Mouse (Mus musculus) midbrain, embryonic 11.5 days (tissue): Measurements from ENCODE around the gene Map3k4. TPM values are rescaled to one million over a fixed set of nuclear protein-coding genes. Genes with fewer than 3 reads are reported as not detected.

ENCODE experiments used
- ATAC-seq: fragments of 200-750 bp; cut with Nextera tagmentation; 2 replicates; pipeline ENCODE4 v1.8.0; 2017; ENCODE audit warnings: moderate TSS enrichment, moderate library complexity; ENCODE audit not compliant: low FRiP score
- DNase-seq: peaks from one replicate; pipeline ENCODE4 v3.0.0; 2015; ENCODE audit warnings: low spot score; ENCODE audit errors: missing footprints
- H3K27ac ChIP-seq: fragments of 300-500 bp; sonication (generic); 2 replicates; pipeline ENCODE4 v1.5.1; 2014; ENCODE audit warnings: low read depth, low read length
- H3K27me3 ChIP-seq: fragments of 300-500 bp; sonication (generic); 2 replicates; pipeline ENCODE4 v1.6.1; 2014; ENCODE audit warnings: mild to moderate bottlenecking, low read length, moderate library complexity, mixed read lengths; ENCODE audit not compliant: control insufficient read depth, insufficient read depth
- H3K36me3 ChIP-seq: fragments of 300-500 bp; sonication (generic); 2 replicates; pipeline ENCODE4 v1.6.1; 2014; ENCODE audit warnings: mild to moderate bottlenecking, low read length, moderate library complexity, mixed read lengths; ENCODE audit not compliant: control insufficient read depth, insufficient read depth
- H3K4me1 ChIP-seq: fragments of 300-500 bp; sonication (generic); 2 replicates; pipeline ENCODE4 v1.6.1; 2014; ENCODE audit warnings: low read length; ENCODE audit not compliant: control insufficient read depth, insufficient read depth
- H3K4me2 ChIP-seq: fragments of 300-500 bp; sonication (generic); 2 replicates; pipeline ENCODE4 v1.6.1; 2014; ENCODE audit warnings: mild to moderate bottlenecking, moderate library complexity
- H3K4me3 ChIP-seq: fragments of 300-500 bp; sonication (generic); 2 replicates; pipeline ENCODE4 v1.5.1; 2014; ENCODE audit warnings: low read depth, low read length
- H3K9ac ChIP-seq: fragments of 300-500 bp; sonication (generic); 2 replicates; pipeline ENCODE4 v1.6.1; 2014; ENCODE audit warnings: low read length
- H3K9me3 ChIP-seq: fragments of 300-500 bp; sonication (generic); 2 replicates; pipeline ENCODE4 v1.6.1; 2016; ENCODE audit warnings: low read length; ENCODE audit not compliant: control insufficient read depth
- WGBS: fragments of 180-500 bp; shearing (Covaris S2); extraction: QIAGEN DNeasy Blood & Tissue Kit; methylation state at CpG from one replicate; pipeline ENCODE4 v1.1.7; 2014; 5-methylcytosine and 5-hydroxymethylcytosine counted together
- polyA plus RNA-seq: library from polyadenylated mRNA; unstranded; fragments of >200 nt; fragmentation: Nextera tagmentation; extraction: Ambion mirVana; gene quantifications from 2 replicates; pipeline ENCODE4 v1.2.1, GENCODE M21; 2014

Gene Map3k4
- polyA plus RNA-seq, 1 experiment from 2014 or later, result 51.3 TPM

- no peak for ATAC-seq
- H3K4me2 ChIP-seq, result no peak overlapping the region
- no peak overlapping the region for H3K4me3 ChIP-seq
- no peaks in the 10 kb centered on the region for H3K36me3 ChIP-seq
- 84% methylated on average over 5 of the region's 5 CpGs for WGBS
- H3K4me1 ChIP-seq, result 0 out of 2 replicates have a peak, but pooled peaks cover 3% of the 10 kb centered on the region
- no peaks in the 10 kb centered on the region for H3K27me3 ChIP-seq
- DNase-seq, result no peak
- H3K27ac ChIP-seq, result no peak overlapping the region
- no peak overlapping the region for H3K9ac ChIP-seq
- H3K9me3 ChIP-seq, result no peaks in the 10 kb centered on the region
Measured at GRCm38 (mm10) chr17:12182702-12183485, 135.7 kb downstream of the Map3k4 start.

- Histone ChIP-seq H3K9ac (no peak overlapping the region), H3K4me3 (no peak overlapping the region), H3K4me1 (no peaks in the 10 kb centered on the region), H3K27me3 (no peaks in the 10 kb centered on the region), H3K27ac (no peak overlapping the region), H3K9me3 (no peaks in the 10 kb centered on the region), H3K36me3 (no peaks in the 10 kb centered on the region), H3K4me2 (no peak overlapping the region)
- no peak for DNase-seq
- WGBS, result 94% methylated on average over 2 of the region's 2 CpGs
- no peak for ATAC-seq
Measured at GRCm38 (mm10) chr17:12179766-12180165, 138.8 kb downstream of the Map3k4 start.

GRCm38 (mm10) chr17:12179339-12179738 is 139.3 kb downstream of the Map3k4 start:
- H3K4me3 ChIP-seq, result no peak overlapping the region
- no peak overlapping the region for H3K9ac ChIP-seq
- 93% methylated on average over 7 of the region's 7 CpGs for WGBS
- H3K27me3 ChIP-seq, result no peaks in the 10 kb centered on the region
- no peaks in the 10 kb centered on the region for H3K4me1 ChIP-seq
- no peaks in the 10 kb centered on the region for H3K9me3 ChIP-seq
- H3K27ac ChIP-seq, result no peak overlapping the region
- no peaks in the 10 kb centered on the region for H3K36me3 ChIP-seq
- DNase-seq (no peak), ATAC-seq (no peak)
- H3K4me2 ChIP-seq, result no peak overlapping the region

Other genes starting within 250 kb of the Map3k4 start
- gene Agpat4, start 200.1 kb downstream of the Map3k4 start, polyA plus RNA-seq, result 22.9 and 24.6 TPM in 2 replicates
- gene Plg, start 59.8 kb upstream of the Map3k4 start, polyA plus RNA-seq, result 0.06 TPM in 1 of 2 replicates, not detected in the other
- 0.18 and 0.23 TPM in 2 replicates for gene Slc22a3, start 188.9 kb upstream of the Map3k4 start, polyA plus RNA-seq